Mouse (Mus musculus) brain, embryonic 14.5 days (tissue): ENCODE results near the gene Camk2b. TPM values are rescaled to one million over a fixed set of nuclear protein-coding genes. Genes with fewer than 3 reads are reported as not detected.
"Not testable (repeated sequence)": the region's sequence is repeated elsewhere in the genome, so short reads cannot be mapped to it uniquely, and the experiment has no call there.

Experiments
- DNase-seq: peaks from one replicate; pipeline ENCODE4 v3.0.0-alpha.2; 2011; ENCODE audit warnings: low read depth
- CTCF ChIP-seq: fragments of 200-500 bp; IDR thresholded peaks from 2 replicates; pipeline ENCODE4 v1.5.1; 2012; ENCODE audit warnings: inconsistent platforms, mild to moderate bottlenecking, moderate library complexity, borderline replicate concordance; ENCODE audit not compliant: insufficient read depth, insufficient read length; ENCODE audit errors: extremely low read depth
- POLR2A ChIP-seq: fragments of 200-500 bp; IDR thresholded peaks from 2 replicates; pipeline ENCODE4 v1.6.1; 2012; ENCODE audit warnings: mild to moderate bottlenecking, inconsistent platforms, borderline replicate concordance; ENCODE audit not compliant: poor library complexity, insufficient read depth, insufficient read length, severe bottlenecking; ENCODE audit errors: extremely low read depth
- polyA plus RNA-seq: library from polyadenylated mRNA; depleted of rRNA; stranded (reverse); fragments of >200 nt; gene quantifications from 2 replicates; pipeline ENCODE4 v1.2.3, GENCODE M21; 2012; rRNA removed

The Camk2b gene
- polyA plus RNA-seq = 87.5 and 126 TPM in 2 replicates

DNA sequence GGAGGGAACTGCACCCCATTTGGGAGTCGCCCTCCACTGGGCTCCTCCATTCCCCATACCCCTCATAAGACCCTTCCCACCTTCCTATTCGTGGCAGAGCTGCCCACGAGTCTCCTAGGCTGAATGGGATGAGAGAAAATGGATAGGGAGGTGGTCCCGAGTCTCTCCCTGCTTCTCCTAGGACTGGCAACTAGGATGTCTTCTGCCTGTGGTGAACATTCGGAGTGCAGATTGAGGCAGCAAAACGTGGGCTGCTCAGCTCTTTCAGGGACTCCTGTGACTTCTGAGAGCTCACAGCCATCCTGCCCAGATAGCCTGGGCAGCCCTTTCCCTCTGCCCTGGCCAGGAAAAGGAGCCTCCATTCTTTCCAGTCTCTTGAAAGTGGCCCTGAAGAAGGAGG, at the start of gene Camk2b:
Gene Camk2b (minus strand): TSS at position 187 of the 400 bp plus-strand sequence.
- DNase-seq = no peak
- no peak for TF ChIP-seq POLR2A
- no peak for TF ChIP-seq CTCF

DNA sequence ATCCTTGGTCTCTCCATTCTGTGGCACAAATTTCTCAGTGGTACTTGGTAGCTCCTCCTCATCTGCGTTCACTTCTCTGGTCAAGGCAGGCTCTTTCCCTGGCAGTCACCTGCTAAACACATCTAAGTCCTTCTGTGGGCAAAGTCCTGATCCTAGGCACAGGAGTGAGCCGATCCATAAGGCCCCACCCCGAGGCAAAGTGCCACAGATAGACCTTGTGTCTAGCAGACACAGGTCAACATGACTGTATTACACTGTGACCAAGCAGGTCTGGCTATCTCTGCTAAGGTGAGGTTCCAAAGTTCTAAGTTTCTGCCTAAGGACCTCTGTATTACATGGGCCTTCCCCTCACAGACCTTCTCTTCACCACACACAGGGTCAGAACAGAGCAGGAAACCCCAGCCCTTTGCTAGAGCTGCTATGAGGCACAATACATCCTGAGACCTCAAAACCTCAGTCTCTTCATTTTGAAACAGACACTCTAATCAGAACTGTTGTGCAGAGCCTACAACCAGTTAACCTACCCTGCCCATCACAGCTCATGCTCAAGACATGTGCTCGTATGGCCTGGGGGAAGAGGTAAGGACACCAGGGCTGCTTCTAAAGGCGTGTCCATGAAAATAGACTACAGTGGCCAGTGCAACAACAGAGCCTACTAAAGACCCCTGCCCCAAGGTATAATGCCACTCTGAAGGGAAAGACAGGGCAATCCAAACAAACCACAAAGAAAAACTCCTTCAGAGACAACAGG, 45.7 kb upstream of the Camk2b start:
- no peak for DNase-seq
- TF ChIP-seq POLR2A (no peak), CTCF (no peak)

DNA sequence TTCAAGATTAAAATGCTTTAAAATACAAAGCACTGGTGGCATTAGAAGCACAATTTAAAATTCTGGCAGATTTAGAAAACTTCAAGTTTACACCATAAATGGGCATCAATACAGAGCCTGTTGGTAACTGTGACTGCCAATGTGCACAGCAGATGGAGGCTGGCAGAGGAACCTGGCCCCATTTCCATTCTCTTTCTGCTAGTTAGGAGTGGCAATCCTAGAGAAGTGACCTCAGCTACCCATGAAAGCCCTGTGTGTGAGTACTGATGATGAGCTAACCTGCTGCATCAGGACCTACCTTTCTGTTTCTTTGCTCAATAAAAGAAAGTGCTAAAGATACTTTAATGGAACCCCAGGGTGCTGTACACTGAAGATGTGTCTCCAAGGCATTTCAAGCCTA, 43.8 kb upstream of the Camk2b start:
- DNase-seq = peak; percentile 48
- no peak for TF ChIP-seq CTCF
- TF ChIP-seq POLR2A = no peak

DNA sequence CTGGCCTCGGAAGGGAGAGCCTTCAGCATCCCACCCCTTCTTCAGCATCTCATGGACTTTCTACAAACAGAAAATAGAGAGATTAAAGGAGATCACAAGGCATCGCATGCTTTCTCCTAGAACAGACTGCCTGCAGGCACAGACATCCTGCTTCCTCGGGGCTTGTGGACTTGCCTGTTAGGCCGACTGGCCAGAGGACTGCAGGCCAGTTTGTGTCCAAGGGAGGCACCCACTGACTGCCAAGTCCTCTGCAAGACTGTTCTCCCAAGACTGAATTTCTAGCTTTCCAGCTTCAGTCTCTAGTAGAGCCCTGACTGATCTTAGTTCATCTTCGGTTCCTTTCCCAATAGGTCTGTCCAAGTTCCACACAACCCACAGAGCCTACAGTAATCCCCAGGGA, 42.1 kb upstream of the Camk2b start:
- no peak for TF ChIP-seq POLR2A
- TF ChIP-seq CTCF = no peak
- no peak for DNase-seq

DNA sequence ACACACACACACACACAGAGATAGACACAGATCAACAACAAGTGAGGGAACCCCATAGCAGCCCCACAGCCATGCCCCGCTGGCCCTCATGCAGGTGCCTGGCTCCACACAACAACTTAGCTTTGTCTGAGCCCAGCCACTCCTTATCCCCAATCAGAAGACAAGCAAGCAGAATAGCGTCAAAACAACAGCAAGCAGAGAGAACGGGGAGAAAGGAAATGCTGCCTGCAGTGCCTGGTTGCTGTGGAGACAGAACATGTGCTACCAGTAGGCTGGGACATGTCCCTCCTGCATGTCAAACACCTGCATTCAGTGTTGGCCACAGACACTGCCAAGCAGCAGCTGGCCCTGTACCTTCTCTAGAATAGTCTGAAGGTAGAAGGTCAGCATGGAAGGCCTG, 41.6 kb upstream of the Camk2b start:
- no peak for TF ChIP-seq POLR2A
- no peak for DNase-seq

DNA sequence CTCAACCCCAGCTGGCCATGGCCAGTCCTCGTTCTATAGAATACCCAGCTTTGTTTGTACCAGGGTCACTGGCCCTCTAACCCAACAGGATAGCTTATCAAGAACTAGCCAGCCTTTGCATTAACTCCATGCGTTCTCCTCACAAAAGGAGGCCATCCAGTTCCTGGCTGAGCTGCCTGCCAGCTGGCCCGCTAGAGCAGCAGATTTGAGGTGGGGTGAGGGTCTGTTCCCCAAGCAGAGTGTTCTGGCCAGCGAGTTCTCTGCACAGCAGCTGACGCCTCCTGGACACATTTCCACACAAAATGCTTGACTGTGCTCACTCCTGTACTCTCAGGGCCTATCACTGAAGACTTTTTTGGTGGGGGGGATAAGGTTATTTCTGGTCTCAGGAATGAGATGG, 38.6 kb upstream of the Camk2b start:
- peak; percentile 13 for DNase-seq
- TF ChIP-seq CTCF (no peak), POLR2A (no peak)

DNA sequence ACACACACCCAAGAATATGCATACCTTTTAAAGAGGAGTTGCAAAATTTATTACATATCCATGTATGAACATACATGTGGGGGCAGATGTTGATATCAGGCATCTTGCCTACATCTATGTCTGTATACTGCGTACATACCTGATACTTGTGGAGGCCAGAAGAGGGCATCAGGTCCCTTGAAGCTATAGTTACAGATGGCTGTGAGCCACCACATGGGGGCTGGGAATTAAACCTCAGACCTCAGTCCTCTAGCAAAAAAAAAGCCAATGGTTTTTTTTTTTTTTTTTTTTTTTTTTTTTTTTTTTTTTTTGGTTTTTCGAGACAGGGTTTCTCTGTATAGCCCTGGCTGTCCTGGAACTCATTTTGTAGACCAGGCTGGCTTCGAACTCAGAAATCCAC, 30.5 kb upstream of the Camk2b start:
- DNase-seq = not testable (repeated sequence)

DNA sequence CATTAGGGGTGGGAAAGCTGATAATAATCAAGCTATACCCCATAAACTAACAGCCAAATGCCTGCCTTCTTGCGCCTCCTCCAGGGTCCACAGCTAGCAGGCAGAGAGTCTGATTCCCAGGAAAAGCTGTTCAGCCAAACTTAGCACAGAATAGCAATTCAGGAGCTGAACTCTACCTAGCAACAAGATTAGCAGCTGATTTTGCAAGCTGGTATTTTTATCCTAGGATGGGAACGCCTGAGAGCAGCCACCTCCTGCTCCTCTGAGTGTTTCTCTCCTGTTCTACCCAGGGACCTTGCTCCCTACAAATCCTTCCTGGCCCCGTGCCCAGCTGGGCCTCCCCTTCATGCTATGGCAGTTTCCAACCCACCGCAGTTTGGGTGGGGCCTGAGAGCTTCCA, 20.8 kb upstream of the Camk2b start:
- peak; percentile 44 for DNase-seq
- TF ChIP-seq POLR2A (no peak), CTCF (no peak)

DNA sequence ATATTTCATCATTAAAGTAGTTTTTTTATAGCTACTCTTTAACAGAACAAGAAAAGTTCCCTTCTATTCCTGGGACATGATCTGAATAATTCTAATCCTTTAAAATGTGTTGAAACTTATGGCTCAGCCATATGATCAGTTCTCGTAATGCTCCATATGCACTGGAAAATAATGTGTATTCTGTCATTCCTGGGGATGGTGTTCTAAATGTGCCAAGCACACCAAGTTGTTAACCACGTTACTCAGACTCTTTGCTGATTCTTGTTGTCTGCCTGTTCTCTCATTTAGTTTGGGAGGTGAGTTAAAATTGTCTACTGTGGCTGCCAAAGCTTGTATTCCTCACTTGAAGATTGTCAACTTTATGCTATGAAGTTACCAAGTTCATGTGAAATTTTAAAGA, 12.6 kb upstream of the Camk2b start:
- peak; percentile 12 for DNase-seq
- no peak for TF ChIP-seq POLR2A
- TF ChIP-seq CTCF = no peak

DNA sequence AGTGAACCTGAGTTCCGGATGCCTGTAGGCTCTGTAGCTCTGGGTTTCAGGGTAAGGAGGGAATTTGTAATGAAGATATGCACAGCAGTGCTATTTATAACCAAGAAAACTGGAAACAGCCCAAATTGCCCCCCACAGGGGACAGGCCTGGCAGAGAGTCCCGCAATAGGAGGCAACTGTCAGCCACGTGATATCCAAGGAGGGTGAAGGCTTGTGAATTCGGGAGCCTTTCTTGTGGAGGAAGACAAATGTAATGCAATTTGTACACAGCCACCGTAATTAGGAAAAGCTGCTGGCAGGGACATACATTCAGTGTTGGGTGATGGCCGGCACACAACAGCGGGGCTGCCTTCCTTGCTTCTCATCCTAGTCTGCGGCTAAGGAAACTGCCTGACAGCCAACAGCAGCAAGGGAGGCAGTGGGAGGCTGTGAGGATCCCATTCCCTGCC, 9.5 kb upstream of the Camk2b start:
- DNase-seq = peak; percentile 78
- no peak for TF ChIP-seq POLR2A
- TF ChIP-seq CTCF = no peak

DNA sequence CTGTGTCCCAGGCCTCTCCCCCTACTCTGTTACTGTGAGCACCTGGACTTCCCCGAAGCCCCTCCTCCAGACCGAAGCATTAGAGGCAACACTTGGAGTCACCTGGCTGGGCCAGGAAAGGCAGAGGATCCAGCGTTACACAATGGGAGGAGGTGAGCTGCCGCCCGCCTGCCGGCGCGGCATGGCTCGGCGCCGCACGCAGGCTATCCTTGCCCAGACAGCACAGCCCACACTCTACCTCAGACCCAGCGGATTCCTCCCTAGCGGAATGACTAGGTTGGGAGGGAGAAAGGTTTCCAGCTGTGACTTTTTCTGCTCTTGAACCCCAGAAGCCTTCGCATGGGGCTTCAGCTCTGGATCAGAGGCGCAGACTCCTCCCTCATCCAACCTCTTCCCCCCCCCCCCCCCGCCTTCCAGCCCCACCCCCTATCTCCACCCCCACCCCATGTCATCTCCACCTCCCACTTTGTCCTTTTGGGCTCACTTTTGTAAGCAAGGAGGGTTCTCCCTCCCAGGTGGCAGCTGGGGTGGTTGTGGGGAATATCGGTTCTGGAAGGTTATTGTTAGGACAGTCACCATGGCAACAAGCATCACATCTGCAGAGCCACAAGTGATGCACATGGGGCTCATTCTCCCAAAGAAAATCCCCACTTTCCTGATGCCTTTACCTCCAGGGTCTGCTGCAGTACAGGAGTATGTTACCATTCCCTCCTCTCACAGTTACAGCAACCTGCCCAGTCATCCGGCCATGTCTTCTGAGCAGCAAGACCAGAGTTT, 2.2 kb upstream of the Camk2b start:
- peak; percentile 80 for DNase-seq
- no peak for TF ChIP-seq CTCF
- no peak for TF ChIP-seq POLR2A

DNA sequence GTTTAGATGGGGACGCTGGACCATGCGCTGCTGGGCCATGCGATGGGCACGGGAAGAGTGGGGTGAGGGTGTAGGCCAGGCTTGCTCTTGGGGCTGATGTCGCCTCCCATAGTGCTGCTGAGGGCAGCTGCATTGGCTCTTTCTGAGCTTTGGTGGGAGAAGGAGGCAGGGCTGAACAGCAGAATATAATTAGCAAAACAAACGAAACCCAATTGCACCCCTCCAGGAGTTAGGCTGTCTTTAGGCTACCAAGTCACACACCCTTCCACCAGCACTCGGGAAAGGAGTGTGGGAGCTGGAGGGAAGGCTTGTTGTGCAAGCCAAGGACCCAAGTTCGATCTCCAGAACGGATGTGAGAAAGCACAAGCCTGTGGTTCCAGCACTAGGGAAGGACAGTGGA, 998 bp upstream of the Camk2b start:
- TF ChIP-seq POLR2A (no peak), CTCF (no peak)
- no peak for DNase-seq
